Mouse (Mus musculus) lung, postnatal 0 days (tissue): ENCODE results near the gene Gemin5.

Experiments used
- CTCF ChIP-seq: IDR thresholded peaks from 2 replicates; pipeline ENCODE4 v1.5.1; 2016; ENCODE audit warnings: antibody characterized with exemption, mild to moderate bottlenecking
- EP300 ChIP-seq: IDR thresholded peaks from 2 replicates; pipeline ENCODE4 v1.6.1; 2016; ENCODE audit warnings: antibody characterized with exemption, mild to moderate bottlenecking, control low read depth

DNA sequence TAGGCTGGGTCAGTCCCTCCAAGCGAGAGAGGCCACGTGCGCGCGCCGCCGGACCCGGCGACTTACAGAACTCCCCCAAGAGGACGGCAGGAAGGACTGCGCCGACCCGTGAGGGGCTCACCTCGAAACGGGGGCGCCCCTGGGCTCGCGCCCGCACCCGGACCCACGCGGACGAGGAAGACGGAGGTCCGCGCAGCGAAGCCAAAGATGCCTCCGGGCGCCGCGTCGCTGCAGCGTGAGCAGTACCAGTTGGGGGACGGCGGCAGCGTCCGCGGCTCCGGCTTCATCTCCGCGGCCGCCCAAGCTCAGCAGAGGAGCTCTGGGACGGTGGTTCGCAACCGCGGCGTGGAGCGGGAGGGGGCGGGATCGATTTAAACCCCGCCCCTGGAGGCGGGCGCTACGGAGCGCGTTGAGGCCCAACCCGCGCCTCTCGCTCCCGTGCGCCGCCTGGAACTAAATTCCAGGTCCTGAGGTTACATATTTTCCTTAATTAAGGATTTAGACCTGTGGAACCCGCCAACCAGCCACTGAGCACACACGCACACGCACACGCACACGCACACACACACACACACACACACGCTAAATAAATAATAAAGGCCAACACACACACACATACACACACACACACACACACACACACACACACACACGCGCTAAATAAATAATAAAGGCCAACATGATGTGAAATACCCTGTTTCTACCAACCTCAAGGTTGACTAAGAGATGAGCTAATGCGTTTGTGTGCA is at the start of gene Gemin5:
- TF ChIP-seq CTCF: peak; percentile 26; the same call in 1 of the 2 replicates
- no peak for TF ChIP-seq EP300
